Mouse (Mus musculus) cerebellum, adult (tissue): ENCODE data around the gene Rbm8a.
"Not testable (repeated sequence)": the region's sequence is repeated elsewhere in the genome, so short reads cannot be mapped to it uniquely, and the experiment has no call there.

Experiments used
- ATAC-seq: cut with Nextera tagmentation; 2 replicates; pipeline ENCODE4 v1.9.2; 2017; ENCODE audit warnings: mild to moderate bottlenecking, moderate library complexity, mixed read lengths; ENCODE audit not compliant: insufficient number of reproducible peaks, low FRiP score, low TSS enrichment

Gene Rbm8a

DNA sequence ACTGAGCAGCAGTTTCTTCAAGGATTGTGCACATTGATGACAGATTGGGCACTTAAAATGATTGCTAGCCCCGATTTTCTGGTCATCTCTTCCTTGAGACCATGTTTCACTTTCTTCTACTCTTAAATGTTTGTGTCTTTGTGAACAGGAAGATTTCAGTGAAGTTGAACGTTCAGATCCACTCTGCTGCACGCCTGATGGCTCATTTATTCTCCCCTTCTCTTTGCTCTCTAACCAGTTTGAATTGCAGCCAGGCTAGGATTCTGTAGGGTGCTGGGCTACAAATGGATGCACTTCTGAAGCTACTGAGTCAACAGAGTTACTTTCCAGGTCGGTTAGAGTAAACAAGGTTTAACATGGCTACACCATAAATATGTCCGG is 27.0 kb upstream of the Rbm8a start:
- no peak for ATAC-seq

DNA sequence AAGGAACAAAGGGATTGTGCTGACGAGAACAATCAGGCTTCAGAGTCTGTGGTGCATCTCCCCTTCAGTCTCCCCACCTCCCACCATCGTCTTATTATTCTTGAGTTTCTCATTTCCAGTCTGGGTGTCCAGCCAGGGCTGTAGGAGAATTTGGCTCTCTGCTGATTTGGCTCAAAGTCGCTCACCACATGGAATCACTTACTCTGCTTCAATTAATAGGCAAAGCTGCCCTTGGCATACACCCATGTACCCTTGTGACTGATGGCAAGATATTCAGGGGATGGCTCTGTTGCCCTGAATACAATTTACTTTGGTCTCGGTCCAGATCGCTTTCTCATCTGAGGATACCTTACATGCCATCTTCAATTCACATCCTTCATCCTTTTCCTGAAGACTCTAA is 26.4 kb upstream of the Rbm8a start:
- no peak for ATAC-seq

DNA sequence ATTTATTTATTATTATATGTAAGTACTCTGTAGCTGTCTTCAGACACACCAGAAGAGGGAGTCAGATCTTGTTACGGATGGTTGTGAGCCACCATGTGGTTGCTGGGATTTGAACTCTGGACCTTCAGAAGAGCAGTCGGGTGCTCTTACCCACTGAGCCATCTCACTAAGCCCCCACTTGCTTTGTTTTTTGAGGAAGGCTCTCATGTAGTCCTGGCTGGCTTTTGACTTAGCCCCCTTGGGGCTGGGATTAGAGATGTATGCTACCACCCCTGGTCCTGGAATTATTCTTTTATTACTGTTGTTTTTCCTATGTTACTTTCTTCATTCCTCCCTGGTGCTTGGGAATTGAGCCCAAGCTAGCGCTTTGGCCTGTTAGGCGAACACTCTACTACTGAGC is 23.7 kb upstream of the Rbm8a start:
- not testable (repeated sequence) for ATAC-seq

DNA sequence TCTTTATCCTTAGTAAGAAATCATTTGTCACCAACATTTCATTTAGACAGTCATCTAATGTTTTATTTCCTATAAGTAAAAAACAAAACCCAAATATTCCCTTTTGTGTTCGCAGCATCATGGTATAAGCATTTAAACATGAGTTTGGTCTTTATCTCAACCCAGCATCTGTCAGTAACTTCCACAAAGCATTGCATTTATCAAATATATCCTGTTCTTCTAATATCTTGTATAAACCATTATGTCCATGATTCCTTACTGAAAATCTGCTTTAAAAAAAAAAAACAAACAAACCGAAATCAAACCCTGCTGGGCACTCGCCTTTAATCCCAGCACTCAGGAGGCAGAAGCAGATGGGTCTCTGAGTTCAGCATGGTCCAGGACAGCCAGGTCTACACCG is 23.1 kb upstream of the Rbm8a start:
- no peak for ATAC-seq

DNA sequence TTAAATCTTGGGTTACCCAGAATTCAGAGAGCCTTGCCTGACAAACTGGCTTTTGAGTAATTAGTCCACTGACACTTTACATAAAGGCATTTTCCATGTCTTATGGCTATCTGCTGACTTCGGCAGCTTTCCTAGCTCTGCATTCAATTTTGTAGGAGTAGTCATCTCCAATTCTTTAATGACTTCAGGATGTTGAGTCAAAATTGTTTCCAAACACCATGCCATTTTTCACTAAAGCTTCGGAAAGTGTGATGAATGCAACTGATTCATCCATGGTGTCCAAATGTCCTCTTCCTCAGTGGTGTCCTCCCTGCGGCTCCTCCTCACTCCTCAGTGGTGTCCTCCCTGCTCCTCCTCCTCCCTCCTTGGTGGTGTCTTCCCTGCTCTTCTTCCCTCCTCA is 11.8 kb upstream of the Rbm8a start:
- no peak for ATAC-seq

DNA sequence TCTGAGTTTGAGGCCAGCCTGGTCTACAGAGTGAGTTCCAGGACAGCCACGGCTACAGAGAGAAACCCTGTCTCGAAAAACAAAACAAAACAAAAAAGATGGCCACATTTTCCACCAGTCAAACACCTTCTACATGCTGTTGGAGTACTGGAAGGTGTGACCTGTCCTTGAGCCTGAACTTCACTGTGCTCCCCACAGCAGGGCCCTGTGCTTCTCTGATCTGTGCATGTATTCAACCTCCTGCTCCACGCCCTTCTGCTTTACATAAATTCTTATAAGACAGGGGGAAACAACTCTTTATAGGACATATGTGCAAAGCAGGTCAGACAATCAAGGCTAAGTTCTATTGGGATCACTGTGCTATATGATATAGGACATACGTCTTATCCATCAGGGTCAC is 6.5 kb upstream of the Rbm8a start:
- no peak for ATAC-seq

DNA sequence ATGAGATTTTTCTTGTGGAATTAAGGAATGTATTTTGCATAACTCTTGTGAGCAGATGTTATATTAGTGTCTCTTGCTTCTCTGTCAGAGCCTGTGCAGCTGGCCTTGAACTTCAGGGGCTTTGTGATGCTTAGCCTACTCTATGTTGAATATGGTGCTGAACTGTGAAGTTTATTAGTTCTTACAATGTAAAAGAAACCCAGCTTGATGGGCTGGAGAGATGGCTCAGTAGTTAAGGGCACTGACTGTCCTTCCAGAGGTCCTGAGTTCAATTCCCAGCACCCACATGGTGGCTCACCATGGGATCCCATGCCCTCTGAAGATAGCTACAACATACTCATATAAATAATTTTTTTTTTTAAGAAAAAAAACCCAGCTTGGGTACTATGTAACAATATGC is 2.3 kb downstream of the Rbm8a start:
- no peak for ATAC-seq

DNA sequence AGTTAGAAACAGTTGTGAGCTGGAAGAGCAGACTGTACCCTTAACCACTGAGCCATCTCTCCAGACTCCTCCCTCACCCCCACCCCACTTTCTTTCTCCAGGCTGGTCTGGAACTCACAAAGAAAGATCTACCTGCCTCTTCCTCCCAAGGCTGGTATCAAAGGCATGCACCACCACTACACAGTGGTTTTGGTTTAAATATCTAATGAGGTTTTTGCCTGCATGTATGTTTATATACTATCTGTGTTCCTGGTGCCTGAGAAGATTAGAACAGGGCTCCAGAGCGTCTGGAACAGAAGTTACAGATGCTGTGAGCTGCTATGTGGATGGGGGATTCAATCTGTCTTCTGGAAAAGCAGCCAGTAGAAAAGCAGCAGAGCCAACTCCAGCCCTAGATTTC is 4.3 kb downstream of the Rbm8a start:
- no peak for ATAC-seq

DNA sequence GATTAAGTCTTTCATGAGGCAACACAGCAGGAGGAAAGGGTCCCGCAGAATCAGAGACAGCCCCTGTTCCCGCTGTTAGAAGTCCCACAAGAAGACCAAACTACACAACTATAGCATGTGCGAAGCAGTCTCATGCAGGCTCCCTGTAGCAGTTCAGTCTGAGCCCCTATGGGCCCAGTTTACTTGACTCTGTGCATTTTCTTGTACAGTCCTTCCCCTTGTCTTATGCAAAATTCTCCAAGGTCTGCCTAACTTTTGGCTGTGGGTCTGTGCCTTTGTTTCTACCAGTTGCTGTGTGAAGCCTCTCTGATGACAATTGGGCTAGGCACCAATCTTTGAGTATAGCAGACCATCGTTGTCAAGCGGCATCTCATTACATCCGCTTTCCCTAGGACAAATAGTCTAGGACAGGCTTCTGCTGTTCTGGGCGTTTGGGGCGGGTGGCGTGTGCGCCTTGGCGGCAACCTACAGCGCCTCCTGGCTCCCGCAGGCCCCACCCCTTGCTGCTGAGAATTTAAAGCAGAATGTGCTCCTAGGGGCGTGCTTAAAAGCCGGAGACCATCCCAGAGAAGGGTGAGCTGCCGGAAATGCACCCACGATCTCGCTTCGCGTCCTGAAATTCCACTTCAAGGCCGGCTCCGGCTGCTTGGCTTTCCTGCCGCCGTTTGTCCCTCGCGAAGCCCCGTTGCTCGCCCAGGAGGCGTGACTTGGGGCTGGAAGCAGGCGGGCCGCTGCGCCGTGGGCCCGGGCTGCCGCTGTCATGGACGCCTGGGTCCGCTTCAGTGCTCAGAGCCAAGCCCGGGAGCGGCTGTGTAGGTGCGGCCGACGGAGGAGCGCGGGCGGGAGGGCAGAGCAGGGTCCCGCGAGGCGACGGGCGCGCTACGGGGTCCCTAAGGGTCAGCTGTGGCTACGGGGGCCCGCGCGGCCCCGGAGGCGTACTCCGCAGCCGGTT is 5.5 kb downstream of the Rbm8a start, which contains the start of the genes Pex11b and Gm42957:
TSS of gene Pex11b (plus strand) at position 449 of the 952 bp plus-strand sequence.
TSS of gene Gm42957 (plus strand) at position 547 of the 952 bp plus-strand sequence.
- ATAC-seq, result peak; percentile 75; the same call in 1 of the 2 replicates

DNA sequence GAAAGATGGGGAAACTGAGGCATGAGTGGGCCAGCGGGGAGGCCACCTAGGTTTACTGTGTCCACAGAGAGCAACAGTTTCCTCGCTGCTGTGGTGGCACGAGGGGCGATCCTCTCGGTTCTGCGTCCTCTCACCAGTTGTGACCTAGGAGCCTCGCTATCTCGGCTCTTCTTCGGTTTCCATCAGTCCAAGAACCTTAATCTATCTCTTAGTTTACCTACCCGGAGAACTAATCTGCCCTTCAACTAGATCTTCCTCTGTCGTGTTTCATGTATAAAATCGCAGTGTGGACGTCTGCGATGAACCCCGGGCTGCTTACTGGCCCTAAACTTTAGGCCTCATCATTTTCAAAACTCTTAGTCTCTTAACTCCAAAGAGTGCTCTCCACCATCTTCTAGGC is 6.2 kb downstream of the Rbm8a start:
- no peak for ATAC-seq

DNA sequence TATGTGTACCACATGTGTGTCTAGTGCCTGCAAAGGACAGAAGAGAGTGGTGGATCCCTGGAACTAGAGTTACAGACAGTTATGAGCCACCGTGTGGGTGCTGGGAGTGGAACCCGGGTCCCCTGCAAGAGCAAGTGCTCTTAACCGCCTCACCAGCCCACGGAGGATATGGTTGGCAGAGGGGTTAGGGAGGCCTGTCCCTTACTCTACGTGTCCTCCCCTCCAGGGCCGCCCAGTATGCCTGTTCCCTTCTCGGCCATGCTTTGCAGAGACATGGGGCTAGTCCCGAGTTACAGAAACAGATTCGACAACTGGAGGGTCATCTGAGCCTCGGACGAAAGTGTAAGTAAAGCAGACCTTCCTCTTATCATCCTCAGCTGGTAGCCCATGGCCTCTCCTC is 6.7 kb downstream of the Rbm8a start:
- no peak for ATAC-seq

DNA sequence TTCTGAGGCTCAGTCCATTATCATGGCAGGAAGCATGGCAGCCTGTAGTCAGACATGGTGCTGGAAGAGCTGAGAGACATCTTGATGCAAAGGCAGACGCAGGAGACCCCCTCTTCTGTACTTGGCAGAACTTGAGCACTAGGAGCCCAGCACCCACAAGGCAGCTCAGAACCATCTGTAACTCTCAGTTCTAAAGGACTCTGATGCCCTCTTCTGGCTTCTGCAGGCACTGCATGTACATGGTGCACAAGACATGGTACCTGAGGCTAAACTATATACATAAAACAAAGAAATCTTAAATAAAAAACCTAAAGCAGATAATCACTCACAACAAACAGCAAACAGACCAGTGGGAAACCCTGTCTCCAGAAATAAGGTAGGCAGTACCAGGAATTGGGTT is 9.5 kb downstream of the Rbm8a start:
- ATAC-seq, result no peak

DNA sequence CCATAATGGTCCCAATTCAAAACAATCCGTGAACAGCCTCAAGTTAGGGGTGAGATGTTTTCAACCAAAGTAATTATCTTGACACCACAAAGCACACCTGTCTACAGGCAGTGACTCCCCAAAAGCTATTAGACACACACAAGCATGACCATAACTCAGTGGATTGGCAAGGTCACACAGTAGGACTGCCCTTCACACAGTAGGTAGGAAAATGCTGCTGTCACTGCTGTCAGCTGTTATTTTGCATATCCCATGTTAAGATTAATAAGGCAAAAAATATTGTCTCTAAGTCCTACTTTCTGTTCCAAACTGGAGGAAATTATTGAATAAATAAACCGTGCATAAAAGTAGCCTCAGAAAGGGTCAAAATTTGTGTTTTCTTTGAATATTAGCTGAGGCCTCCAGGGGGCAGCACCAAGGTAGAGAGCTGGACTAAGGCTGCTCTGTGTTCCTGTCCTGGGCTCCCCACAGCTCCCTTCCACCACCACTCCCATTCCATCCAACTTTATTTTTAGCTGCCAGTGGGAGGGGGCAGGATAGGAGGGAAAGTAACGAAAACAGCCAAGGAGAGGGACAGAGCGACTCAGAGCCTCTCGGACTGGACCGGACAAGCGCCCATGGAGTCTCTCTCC is 15.4 kb downstream of the Rbm8a start, which contains the start of gene Itga10:
TSS of gene Itga10 (plus strand) at position 567 of the 632 bp plus-strand sequence.
- peak; percentile 56; the same call in 1 of the 2 replicates for ATAC-seq

DNA sequence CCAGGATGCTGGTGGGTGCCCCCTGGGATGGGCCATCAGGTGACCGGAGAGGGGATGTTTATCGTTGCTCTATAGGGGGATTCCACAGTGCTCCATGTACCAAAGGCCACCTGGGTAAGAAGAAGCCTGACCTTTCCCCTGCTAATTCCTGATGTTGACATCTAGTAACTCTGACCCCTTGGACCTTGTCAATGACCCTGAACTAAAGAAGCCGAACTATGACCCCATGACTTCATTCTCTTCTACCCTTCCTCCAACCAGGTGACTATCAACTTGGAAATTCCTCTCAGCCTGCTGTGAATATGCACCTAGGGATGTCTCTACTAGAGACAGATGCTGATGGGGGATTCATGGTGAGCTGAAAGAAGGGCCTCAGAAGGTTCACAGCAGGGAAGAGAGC is 17.6 kb downstream of the Rbm8a start:
- ATAC-seq, result no peak

DNA sequence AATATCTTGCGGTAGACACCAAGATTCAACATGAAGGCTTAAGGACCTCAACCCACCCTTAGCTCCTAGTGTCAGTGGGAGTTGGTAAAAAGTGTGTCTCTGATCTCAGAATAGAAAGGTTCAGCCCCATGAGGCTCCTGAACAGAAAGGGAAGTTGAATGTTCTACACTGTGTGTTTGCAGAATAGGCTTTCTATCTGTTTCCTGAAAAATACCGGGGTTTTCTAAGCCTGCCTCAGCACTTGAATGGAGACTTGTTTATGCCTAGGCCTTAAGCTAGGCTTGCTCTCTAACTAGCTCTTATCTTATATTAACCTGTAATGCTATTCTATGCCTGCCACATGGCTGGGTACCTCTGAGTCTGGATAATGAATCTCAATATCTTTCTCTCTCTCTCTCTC is 31.2 kb downstream of the Rbm8a start:
- ATAC-seq, result no peak

DNA sequence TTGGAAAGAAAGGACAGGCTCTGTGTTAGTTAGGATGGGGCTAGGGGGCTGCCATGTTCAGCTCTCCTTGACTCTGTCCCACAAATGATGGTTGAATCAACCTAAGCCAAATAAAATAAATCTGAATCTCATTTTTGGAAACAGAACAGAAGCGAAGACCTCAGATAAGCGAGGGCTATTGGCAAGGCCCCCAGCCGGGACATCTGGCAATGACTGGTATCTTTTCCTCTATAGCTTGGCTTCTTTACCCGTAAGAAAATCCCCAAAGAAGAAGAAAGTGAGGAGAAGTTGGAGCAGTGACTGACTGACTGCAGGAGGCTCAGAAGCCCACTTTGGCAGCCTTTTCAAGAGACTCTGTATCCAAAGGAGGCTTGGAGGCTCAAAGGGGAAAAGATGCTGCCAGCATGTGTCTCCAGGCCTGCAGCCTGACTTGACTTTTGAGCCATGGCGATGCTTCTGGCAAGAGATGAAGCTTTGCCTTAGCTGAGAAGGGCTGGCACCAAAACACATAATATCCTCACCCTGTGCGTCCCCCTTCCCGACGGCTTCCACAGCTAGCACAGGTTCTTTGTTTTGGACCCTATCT is 33.1 kb downstream of the Rbm8a start:
- ATAC-seq, result no peak

DNA sequence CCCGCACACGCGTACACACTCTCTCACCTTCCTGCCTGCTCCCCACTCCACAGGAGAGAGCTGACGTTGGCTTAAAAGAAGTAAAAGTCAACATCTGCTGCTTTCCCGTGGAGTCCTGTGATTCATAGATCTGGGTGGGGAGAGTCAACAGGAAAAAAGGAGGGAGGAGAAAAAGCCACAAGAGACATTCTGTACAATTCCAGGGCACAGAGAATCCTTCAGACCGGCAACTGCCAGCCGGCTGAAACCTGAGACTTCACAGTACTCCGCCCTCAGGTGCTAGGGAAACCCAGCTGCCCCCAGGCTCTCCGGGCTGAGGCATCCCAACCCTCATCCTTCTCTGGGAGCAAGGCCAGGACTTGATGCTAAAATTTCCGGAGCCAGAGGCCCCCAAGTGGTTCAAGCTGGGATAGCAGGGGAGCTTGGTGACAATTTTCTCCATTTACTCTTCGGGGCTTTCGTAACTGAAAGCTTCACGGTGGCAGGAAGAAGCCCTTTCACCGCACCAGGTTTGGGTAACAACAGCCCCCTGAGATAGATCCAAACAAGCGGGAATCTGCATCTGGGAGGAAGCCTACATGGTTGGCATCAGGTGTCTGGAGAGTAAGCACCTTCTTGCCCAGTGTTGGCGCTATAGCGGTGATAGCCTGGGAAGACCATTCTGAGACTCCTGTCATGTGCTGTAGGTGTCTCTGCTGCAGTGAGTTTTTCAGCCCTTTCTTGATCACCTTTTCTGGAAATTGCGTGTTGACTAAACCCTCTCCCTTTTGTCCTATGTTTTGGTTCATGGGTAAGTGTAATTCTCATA is 33.9 kb downstream of the Rbm8a start:
- ATAC-seq, result peak; percentile 77

DNA sequence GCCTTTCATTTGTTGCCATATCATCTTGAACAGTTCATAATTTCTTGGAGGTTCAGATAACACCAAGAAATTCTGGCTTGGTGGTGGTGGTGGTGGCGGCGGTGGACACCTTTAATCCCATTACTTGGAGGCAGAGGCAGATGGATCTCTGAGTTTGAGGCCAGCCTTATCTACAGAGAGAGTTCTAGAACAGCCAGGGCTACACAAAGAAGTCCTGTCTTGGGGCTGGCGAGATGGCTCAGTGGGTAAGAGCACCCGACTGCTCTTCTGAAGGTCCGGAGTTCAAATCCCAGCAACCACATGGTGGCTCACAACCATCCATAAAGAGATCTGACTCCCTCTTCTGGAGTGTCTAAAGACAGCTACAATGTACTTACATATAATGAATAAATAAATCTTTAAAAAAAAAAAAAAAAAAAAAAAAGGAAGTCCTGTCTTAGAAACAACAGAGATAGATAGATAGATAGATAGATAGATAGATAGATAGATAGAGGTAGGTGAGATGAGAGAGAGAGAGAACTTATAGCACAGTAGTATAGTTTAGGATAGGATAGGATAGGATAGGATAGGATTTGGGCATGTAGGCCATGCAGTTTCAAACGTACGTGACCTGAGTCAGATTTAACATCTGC is 36.1 kb downstream of the Rbm8a start:
- not testable (repeated sequence) for ATAC-seq

DNA sequence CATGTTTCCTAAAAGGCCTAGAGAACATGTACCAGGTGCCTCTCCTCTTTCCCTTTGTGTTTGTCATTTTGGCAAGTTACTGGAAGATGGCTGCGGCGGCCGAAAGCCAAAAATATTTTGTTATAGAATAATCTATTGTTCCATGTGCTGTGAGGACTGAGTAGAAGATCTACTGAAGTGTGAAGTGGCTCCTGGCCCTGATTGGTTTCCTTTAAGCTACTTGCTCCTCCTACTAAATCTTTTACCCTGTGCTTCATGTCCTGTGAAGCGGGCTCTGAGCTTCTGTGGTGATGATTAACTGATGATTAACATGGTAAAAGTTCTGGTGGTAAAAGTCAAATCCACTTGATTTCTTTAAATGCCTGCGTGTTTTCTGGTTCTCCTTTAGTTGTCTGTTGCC is 37.2 kb downstream of the Rbm8a start:
- ATAC-seq, result no peak

DNA sequence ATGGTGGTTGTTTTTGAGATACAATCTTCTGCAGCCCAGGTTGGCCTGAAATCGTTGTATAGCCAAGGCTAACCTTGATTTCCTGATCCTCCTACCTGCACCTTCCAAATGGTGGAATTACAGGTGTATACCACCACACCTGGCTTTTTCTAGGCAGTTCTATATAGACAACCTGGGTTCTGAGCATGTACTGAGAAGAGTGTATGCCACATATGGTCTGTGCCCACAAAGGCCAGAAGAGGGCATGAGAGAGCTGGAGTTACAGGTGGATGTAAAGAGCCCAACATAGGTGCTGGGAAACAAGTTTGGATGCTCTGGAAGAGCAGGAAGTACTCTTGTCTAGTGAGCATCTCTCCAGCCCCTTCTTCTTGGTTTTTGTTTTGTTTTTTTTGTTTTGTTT is 37.6 kb downstream of the Rbm8a start:
- ATAC-seq, result no peak
